Mouse (Mus musculus): ENCODE results near the gene 4931406C07Rik.

GRCm38 (mm10) chr9:15256214-15256613 lies 50.0 kb downstream of the 4931406C07Rik start:
- no peak for TF ChIP-seq ZC3H11A (IDR thresholded peaks at IDR 0.05; ENCODE audit: borderline replicate concordance, low read depth, low read length)
- TF ChIP-seq HCFC1 (IDR thresholded peaks at IDR 0.05; ENCODE audit: borderline replicate concordance, insufficient read depth, low read length), result no peak
- no peak for TF ChIP-seq MAFK (IDR thresholded peaks at IDR 0.05; ENCODE audit: insufficient read depth, low read depth, low read length)
- no peak for TF ChIP-seq ZNF384 (IDR thresholded peaks at IDR 0.05; ENCODE audit: low read depth, low read length)
- TF ChIP-seq CHD2 (IDR thresholded peaks at IDR 0.05; ENCODE audit: low read depth, low read length), result no peak

All from ES-E14 (cell line).